Mouse (Mus musculus): ENCODE results near the gene Tle2.

GRCm38 (mm10) chr10:81570238-81570800 is 4.0 kb upstream of the Tle2 start:
- TF ChIP-seq POLR2A (IDR thresholded peaks at IDR 0.05; ENCODE audit: borderline replicate concordance, extremely low read depth, low read depth, low read length): no peak
- TF ChIP-seq CTCF (IDR thresholded peaks at IDR 0.05; ENCODE audit: insufficient read depth, low read length): no peak
